Mouse (Mus musculus) liver, postnatal 0 days (tissue): Measurements from ENCODE around the gene Senp1. TPM values are rescaled to one million over a fixed set of nuclear protein-coding genes. Genes with fewer than 3 reads are reported as not detected.

Experiments used
- ATAC-seq: fragments of 200-750 bp; cut with Nextera tagmentation; 2 replicates; pipeline ENCODE4 v1.8.0; 2017; ENCODE audit warnings: mild to moderate bottlenecking, moderate library complexity
- DNase-seq: peaks from one replicate; pipeline ENCODE4 v3.0.0-alpha.2; 2016
- H3K27ac ChIP-seq: fragments of 300-500 bp; sonication (generic); 2 replicates; pipeline ENCODE4 v1.5.1; 2014; ENCODE audit warnings: antibody characterized with exemption, moderate library complexity, mild to moderate bottlenecking, low read depth
- H3K27me3 ChIP-seq: fragments of 300-500 bp; sonication (generic); 2 replicates; pipeline ENCODE4 v1.6.1; 2014; ENCODE audit warnings: low read length, control low read depth, mixed read lengths; ENCODE audit not compliant: insufficient read depth
- H3K36me3 ChIP-seq: fragments of 300-500 bp; sonication (generic); replicated peaks from 2 replicates; pipeline ENCODE4 v1.6.1; 2014; ENCODE audit warnings: mild to moderate bottlenecking, control low read depth, low read length, moderate library complexity, mixed read lengths; ENCODE audit not compliant: insufficient read depth
- H3K4me1 ChIP-seq: fragments of 300-500 bp; sonication (generic); 2 replicates; pipeline ENCODE4 v1.6.1; 2014; ENCODE audit warnings: antibody characterized with exemption, mild to moderate bottlenecking, control low read depth; ENCODE audit not compliant: insufficient read depth
- H3K4me2 ChIP-seq: fragments of 300-500 bp; sonication (generic); 2 replicates; pipeline ENCODE4 v1.6.1; 2014; ENCODE audit warnings: low read depth, mild to moderate bottlenecking, low read length, moderate library complexity, mixed read lengths
- H3K4me3 ChIP-seq: fragments of 300-500 bp; sonication (generic); 2 replicates; pipeline ENCODE4 v1.5.1; 2014; ENCODE audit warnings: low read depth, low read length
- H3K9ac ChIP-seq: fragments of 300-500 bp; sonication (generic); replicated peaks from 2 replicates; pipeline ENCODE4 v1.6.1; 2014; ENCODE audit warnings: mild to moderate bottlenecking, moderate library complexity
- H3K9me3 ChIP-seq: fragments of 300-500 bp; sonication (generic); 2 replicates; pipeline ENCODE4 v1.6.1; 2016; ENCODE audit warnings: mild to moderate bottlenecking, control low read depth, low read length, mixed read lengths
- EP300 ChIP-seq: IDR thresholded peaks from 2 replicates; pipeline ENCODE4 v1.6.1; 2016; ENCODE audit warnings: antibody characterized with exemption, low read depth, mild to moderate bottlenecking
- WGBS: fragments of 180-500 bp; shearing (Covaris S2); extraction: QIAGEN DNeasy Blood & Tissue Kit; methylation state at CpG from one replicate; pipeline ENCODE4 v1.1.7; 2014; ENCODE audit not compliant: insufficient replicate concordance; 5-methylcytosine and 5-hydroxymethylcytosine counted together
- polyA plus RNA-seq: library from polyadenylated mRNA; unstranded; fragments of >200 nt; fragmentation: Nextera tagmentation; extraction: Ambion mirVana; gene quantifications from 2 replicates; pipeline ENCODE4 v1.2.1, GENCODE M21; 2015

Gene Senp1
- polyA plus RNA-seq, 1 experiment from 2014 or later, result 6.7 TPM

DNA sequence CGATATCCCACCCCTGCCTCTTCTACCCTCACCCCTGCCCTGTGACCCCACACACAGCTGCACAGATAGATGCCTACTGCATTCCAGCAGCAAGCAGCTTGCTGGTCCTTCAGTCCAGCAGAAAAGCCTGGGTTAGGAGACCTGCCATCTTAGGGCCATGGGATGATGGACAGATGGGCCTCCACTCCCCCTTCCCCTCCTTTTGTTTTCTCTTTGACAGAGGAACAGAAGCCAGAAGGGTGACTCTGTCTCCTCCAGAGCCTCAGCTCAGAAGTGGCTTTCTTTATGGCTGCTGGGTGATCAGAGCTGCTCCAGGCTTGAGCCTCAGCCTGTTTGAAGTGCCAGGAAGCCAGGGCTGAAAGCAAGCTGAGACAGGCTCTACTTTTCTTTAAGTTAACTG lies 104.0 kb downstream of the Senp1 start:
- Histone ChIP-seq H3K4me1 (no peaks in the 10 kb centered on the region), H3K9ac (no peak overlapping the region), H3K4me3 (no peak overlapping the region), H3K9me3 (no peaks in the 10 kb centered on the region), H3K27me3 (0 out of 2 replicates have a peak, but pooled peaks cover under 1% of the 10 kb centered on the region), H3K4me2 (no peak overlapping the region), H3K27ac (no peak overlapping the region), H3K36me3 (no peaks in the 10 kb centered on the region)
- 80% methylated on average over 1 of the region's 1 CpGs for WGBS
- no peak for TF ChIP-seq EP300
- no peak for ATAC-seq
- no peak for DNase-seq

Other genes starting within 250 kb of the Senp1 start
- 5.3 TPM in 2 replicates for gene Hdac7, start 249.2 kb downstream of the Senp1 start, polyA plus RNA-seq
- gene Vdr, start 183.1 kb downstream of the Senp1 start, polyA plus RNA-seq, result 0.07 and 0.25 TPM in 2 replicates
- 16.1 and 16.4 TPM in 2 replicates for gene Tmem106c, start 129.5 kb downstream of the Senp1 start, polyA plus RNA-seq
- gene Col2a1, start 89.0 kb downstream of the Senp1 start, polyA plus RNA-seq, result 0.12 TPM in 1 of 2 replicates, not detected in the other
- 9.1 and 9.2 TPM in 2 replicates for gene Pfkm, start 1.2 kb downstream of the Senp1 start, polyA plus RNA-seq
- 23.6 and 24.1 TPM in 2 replicates for gene Asb8, start 71.9 kb upstream of the Senp1 start, polyA plus RNA-seq
- not detected in 2 replicates for gene Ccdc184, start 73.4 kb upstream of the Senp1 start, polyA plus RNA-seq
- not detected in 2 replicates for gene Olfr288, start 101.8 kb upstream of the Senp1 start, polyA plus RNA-seq
- not detected in 2 replicates for gene Gm44579, start 127.2 kb upstream of the Senp1 start, polyA plus RNA-seq
- gene Olfr287, start 127.3 kb upstream of the Senp1 start, polyA plus RNA-seq, result not detected in 2 replicates
- not detected in 2 replicates for gene Olfr286, start 140.7 kb upstream of the Senp1 start, polyA plus RNA-seq
- not detected in 2 replicates for gene H1fnt, start 163.5 kb upstream of the Senp1 start, polyA plus RNA-seq
- gene Zfp641, start 202.4 kb upstream of the Senp1 start, polyA plus RNA-seq, result 0.06 and 0.08 TPM in 2 replicates
- gene Olfr285, start 223.6 kb upstream of the Senp1 start, polyA plus RNA-seq, result not detected in 2 replicates
- gene Olfr284, start 247.2 kb upstream of the Senp1 start, polyA plus RNA-seq, result not detected in 2 replicates